Mouse (Mus musculus) testis, adult 2 months (tissue): ENCODE measurements around the gene Mad1l1.

ENCODE experiments used
- CTCF ChIP-seq: fragments of 200-500 bp; IDR thresholded peaks from 2 replicates; pipeline ENCODE4 v1.5.1; 2012; ENCODE audit warnings: low read depth, mild to moderate bottlenecking, inconsistent platforms, low read length, moderate library complexity; ENCODE audit not compliant: control insufficient read depth, insufficient read depth, insufficient replicate concordance
- POLR2A ChIP-seq: fragments of 200-500 bp; IDR thresholded peaks from 2 replicates; pipeline ENCODE4 v1.6.1; 2012; ENCODE audit warnings: low read depth, mild to moderate bottlenecking, inconsistent platforms, low read length, moderate library complexity; ENCODE audit not compliant: control insufficient read depth

DNA sequence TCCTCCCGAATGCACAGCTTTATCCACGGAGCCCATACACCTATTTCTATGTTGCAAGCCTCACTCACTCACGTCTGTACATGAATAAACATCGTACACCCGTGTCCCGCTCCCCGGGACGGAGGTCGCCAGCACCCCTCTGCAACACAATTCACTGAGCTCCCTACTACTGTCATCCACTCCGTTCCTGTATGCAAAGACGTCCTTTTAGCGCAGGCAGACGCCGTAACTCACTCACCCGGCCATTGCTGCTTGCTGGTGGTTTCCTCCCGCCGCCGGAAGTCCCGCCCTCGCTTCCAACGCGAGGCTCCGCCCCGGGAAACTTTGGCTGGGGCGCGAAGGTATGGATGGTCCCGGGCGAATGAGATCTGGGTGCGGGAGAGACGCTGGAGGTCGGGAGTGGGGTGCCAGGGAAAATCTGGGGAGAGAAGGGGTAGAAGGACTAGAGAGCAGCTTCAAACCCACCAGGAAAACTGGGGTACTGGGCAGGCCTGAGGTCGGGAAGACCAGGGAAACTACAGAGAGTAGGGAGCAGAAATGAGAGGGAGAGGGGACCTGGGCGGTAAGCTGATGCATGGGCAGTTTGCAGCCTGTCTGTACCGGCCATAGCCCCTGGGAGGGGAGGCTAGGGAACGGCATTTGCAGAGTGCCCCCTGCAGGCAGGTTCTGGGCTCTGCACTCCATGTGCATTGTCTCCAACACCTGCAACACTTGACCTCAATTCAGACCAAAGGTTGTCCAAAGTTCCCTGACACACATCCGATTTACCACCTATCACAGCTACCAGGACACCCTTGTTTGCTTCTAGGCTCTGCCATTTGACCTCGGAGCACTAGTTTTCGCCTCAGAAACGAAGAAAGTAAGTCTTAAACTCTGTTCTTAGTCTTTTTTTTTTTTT, 10.5 kb upstream of the Mad1l1 start, which contains the start of gene Mrm2:
- TF ChIP-seq POLR2A = peak; percentile 67; the same call in 1 of the 2 replicates
- peak; percentile 94 for TF ChIP-seq CTCF
